Mouse (Mus musculus) spleen, postnatal 14 days (tissue): Measurements from ENCODE around the gene Adam15.
A peak's percentile ranks its signal among the peaks of the same experiment; 100 is the strongest.

Source experiments
- DNase-seq, 2 experiments: peaks; one replicate each; pipeline ENCODE4 v3.0.0; 2021 to 2022; ENCODE audit warnings: low spot score in 2 of 2

Gene Adam15

DNA sequence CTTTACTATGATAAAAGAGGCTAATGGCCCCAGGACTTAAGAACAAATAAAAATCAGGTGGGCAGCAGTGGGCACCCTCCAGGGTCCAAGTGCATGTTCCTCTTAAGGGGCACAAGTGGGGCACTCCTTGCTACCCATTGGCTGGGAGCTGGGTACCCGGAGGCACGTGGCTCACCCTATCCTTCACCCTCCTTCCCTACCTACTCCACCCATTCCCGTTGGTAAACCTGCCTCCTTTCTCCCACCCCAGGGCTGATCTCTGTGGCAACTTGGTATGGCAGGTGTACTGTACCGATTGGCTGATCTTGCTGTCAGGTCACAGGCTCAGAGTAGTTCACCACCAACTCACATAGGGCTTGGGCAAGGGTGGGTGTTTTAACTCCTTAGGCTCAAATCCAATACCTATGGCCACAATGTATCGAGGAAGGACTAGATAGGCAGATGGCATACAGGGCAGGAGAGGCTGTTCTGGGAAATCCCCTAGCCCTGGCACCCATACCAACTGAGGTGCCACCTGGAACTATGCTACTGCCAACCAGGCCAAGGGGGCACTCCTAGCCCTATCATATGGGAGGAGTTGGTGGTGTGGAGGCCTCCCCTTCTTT is 34.0 kb upstream of the Adam15 start:
- DNase-seq: peak in 1 of 2 experiments; percentile 6

DNA sequence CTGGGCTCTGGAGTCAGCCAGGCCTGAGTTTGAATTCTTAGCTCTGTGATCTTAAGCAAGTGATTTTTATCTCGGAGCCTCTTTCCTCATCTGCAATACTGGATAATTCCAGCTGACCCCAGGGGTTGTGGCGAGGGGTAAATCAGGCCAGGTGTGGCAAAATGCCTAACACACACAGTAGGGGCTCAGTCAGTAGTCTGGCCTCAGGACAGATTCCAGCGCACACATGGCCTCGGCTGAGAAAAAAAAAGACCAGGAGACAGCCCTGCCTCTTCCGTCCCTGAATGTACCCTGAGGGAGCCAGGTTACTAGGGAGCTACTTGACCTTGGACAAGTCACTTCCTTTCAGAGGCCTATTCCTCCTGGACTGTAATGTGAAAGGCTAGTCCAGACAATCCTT is 33.2 kb upstream of the Adam15 start:
- DNase-seq: no peak

DNA sequence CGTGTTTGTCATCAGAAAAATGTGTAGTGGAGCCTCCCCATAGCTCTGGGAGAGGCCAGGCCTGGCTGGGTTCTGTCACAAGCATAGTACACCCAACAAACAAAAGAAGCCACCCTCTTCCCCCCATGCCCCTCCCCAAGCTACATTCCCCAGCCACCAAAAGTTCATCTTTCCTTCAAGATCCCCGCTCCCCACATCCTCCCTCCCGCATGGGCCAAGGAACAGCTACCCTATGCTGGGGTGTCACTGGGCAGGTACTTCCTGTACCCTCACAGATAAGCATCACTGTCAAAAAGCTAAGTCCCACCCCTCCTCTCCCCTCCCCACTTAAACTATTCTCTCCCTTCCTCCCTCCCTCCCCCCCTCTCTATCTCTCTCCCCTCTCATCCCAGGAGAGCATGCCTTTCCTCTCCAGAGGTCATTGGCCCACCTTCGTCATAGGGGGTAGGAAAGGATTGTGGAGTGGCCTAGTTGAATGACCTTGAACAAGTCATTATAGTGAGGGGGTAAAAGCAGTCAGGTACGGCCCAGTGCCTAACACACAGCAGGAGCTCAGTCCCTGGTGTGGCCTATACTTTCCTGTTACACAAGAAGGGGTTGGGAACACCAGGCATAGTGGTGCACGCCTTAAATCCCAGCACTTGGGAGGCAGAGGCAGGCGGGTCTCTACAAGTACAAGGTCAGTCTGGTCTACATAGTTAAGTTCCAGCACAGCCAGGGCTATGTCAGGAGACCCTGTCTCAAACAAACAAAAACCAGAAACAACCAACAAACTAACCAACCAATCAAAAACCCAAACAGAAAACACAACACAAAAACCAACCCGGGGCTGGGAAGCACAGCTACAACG is 32.5 kb upstream of the Adam15 start:
- DNase-seq: peak in 1 of 2 experiments; percentile 5

DNA sequence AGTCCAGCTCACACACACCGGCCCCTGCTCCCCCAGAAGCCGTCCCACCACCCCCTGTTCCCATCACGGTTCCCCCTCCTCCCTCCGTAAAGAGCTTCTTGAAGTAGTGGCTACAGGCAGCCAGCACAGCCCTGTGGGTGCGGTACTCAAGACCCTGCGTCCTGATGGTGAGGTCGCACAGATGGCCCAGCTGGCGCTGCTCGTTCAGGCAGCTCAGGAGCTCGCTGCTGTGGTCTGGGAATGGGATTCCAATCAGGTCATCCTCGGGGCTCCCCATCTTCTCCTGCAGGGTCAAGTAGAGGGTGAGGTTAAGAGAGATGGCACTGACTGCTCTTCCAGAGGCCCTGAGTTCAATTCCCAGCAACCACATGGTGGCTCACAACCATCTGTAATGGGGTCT is 31.4 kb upstream of the Adam15 start:
- peak in 1 of 2 experiments; percentile 5 for DNase-seq

DNA sequence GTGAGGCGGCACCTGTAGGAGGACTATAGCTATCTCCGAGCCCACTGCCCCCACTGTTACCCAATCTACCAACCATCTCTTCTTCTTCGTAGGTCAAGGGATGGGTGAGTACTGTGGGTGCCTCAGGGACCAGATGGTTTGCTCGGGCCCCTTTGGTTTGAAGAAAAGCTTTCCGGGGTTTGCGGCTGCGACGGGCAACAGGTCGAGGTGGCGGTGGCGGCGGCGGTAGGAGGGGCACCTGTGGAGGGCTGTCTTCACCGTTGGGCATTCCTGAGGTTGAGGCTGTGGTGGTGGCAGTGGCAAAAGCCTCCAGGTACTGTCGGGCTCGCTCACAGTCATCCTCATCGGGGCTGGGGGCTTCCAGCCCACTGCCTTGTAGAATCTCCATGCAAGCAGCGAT is 30.9 kb upstream of the Adam15 start:
- DNase-seq: peak in 1 of 2 experiments; percentile 7

DNA sequence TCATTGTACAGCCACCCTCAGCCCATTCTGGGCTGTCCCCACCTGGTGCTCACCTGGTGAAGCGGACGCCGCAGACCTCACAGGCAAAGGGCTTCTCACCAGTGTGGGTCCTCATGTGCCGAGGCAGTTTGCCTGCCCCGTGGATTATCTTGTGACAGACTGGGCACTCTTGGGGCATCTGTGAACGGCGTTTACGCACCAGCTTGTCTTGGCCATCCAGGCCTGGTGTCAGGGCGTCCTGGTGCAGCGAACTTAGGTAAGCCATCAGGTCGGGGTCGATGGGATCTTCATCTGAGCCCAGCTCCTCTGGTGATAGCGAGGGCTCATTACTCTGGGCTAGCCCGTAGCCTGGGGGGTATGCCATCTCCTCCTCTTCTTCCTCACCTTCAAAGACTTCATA is 30.5 kb upstream of the Adam15 start:
- DNase-seq: peak in 1 of 2 experiments; percentile 6

DNA sequence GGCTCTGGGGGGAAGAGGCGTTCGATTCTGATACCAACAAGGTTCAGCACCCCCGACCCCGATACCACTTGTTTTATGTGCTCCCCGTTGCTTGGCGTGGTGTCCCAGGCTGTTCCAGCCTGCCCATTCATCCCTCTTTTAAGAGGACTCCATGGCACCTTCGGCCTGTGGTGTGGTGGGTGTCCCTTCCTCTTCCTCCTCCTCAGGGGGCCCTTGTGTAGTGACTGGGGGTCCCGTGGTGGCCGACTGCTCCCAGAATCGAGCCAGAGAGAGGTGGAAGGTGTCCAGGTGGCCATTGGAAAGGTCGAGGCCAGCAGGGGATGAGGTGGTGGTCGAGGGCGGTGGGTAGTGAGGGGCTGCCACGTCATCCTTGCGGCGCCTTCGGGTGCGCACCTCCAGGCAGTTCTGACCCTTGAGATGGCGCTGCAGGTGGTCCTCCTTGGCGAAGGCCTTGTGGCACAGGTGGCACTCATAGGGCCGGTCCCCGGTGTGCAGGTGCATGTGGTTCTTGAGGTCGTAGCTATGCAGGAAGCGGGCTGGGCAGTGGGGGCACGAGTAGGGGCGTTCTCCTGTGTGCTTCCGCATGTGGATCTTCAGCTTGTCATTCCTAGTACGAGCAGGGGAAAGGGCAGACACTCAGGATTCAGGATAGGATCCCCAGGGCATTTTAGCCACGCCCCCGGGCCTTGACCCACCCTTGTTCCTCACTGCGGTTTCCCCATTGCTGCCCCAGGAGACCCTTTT is 29.8 kb upstream of the Adam15 start:
- peak in 1 of 2 experiments; percentile 6 for DNase-seq

DNA sequence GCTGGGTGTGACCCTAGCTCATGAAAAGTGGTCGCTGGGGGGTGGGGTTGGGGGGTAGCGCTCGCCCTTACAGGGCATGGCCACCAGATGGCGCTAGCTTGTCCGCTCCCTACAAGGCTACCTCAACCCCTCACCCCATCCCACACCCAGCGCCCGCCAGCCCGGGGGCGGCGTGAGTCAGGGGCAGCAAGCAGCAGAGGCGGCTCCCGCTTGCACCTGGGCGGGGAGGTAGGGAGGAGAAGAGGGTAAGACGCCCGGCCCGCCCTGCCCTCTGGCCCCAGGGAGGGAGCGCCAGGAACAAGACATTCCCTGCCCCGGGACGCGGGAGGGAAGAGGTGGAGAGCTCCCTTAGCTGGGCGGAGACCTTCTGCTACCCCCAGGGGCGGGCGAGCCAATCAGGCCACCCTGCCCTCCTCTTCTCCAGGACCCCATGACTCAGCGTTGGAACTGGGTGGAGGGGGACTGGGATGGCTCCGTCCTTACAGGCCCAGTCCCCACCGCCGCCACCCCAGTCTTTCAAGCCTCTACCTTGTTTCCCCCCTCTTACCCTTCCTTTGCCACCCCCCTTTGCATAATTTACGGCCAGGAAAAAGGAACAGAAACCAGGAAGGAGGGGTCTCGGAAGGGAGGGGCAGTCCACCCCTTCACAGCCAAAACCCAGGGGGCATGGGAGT is 28.7 kb upstream of the Adam15 start:
- DNase-seq: peak in 1 of 2 experiments; percentile 63

DNA sequence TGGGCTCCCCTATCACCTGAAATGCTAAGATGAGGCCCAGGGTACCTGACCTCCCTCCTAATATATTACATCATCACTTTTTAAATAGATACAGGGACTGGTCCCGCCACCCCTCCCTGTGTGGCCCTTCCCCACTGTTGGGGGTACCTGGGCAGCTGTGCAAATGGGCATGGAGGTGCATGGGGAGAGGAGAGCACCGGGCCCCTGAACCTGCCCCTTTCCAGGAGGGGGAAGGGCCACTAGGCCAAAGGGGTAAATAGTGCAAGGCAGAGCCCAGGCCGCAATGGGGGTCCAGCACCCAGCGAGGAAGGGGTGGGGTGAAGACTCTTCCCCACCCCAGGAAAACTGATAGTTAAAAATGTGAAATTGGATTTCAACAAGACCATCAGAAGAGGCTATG is 28.0 kb upstream of the Adam15 start:
- DNase-seq: no peak

DNA sequence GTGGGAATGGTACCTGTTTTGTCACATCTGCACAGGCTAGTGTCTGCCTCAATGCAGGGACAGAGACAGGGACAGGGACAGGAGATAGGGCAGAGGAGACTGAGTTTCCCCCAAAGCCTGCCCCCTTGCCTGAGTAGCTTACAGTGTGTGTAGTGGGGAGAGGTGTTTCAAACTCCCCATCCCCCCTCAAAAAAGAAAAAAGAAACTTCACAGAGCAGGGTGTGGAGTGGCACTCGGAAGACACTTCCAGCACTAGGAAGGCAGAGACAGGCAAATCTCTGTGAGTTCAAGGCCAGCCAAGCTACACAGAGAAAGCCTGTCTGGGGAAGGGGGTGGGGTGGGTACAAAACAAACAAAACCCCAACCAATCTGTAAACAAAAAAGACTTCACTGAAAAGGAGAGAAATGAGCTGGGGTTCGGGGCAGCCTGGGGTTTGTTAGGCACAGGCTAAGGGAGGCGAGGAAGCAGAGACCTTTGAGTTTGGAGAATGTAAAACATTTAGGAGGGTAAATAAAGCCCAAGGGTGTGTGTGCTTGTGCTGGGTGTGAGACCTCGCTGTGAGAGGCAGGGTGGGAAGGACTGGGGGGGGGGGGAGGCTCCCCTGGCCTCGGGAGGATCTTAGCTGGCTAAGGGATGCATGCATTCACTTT is 23.9 kb upstream of the Adam15 start:
- no peak for DNase-seq

DNA sequence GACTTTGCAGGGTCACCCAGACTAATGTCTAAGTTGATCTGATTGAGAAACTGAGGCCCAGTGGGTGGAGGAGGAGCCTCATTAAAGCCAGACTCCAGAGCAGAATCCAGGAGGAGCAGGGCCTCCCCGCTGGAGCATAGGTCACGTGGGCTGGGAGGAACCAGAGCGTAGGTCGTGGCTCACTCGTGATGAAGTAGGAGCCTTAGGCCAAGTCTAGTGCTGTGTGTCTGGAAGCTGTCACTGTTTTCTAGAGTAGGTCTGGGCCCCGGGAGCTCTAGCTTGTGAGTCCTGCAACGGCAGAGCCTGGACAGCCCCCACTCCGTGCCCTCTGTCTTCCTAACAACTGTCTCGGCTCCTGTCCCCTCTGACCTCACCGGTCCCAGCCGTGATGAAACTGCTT is 17.5 kb upstream of the Adam15 start:
- no peak for DNase-seq

DNA sequence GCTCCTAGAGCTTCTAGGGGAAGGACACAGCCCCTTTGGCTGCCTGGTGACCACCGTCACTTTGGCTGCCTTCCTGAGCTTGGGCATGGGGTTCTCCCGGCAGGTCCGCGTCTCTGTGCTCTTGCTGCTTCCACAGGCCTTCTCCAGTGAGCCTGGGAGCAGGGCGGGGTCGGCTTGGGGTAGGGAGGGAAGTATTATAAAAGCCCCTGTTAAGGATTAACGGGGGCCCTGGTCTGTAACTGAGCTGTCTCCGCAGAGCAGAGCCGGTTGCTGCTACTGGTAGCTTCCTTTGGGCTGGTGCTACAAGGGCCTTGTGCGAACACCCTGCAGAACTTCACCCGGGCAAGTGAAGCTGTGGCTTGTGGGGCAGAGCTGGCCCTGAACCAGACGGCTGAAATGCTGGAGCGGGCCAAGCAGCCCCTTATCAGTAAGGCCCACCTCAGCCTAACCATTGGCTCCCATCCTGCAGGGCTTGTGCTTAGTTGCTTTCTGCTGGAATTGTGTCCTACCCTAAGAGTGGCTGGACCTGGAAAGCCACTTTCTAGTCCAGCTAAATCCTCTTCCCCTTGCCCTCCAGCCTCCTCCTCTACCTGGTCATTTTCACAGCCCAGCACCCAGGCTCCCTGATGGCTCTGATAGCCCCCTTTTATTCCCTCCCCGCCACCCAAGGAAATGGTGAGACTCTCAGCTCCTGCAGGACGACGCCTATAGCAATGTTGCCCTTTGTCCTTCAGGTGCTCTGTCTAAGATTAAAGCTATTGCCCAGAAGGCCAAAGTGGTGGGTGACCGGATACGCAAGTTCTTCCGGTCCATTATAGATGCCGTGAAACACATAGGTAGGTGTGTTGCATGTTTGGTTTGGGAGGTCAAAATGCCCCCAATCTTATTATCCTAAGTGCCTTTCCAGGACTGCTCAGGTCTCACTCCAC is 16.0 kb upstream of the Adam15 start:
- DNase-seq: no peak

DNA sequence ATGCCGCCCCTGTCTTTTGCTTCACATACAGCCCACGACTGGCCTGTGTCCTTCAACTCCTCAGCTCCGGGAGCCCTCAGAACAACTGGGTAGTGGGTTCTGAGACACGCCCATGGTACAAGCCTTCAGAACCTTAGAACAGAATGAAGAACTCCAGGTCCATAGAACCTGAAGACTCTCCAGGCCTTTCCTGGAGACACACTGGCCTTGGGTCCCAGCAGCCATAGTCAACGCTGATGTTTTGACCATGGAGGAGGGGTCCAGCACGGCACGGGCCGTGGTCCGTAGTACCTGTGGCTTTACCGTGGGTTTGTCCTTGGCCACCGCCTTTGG is 15.3 kb upstream of the Adam15 start, which contains the start of gene Dcst1:
TSS of gene Dcst1 (minus strand) at position 101 of the 333 bp plus-strand sequence.
- DNase-seq: no peak

DNA sequence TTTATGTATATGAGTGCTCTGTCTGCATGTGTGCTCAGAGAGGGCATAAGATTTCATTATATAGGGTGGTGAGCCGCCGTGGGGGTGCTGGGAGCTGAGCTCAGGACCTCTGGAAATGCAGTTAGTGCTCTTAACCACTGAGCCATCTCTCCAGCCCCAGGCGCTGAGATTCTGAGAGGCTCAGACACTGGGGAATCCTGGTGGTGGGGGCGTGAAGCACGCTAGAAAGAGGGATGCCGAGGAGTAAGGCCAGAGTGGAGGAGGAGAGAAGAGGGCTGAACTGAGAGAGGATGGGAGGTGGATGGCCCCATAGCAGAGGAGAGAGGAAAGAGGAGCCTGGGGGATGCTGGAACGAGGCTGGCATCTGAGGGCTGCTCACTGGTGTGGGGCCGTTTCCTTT is 14.8 kb upstream of the Adam15 start:
- no peak for DNase-seq

DNA sequence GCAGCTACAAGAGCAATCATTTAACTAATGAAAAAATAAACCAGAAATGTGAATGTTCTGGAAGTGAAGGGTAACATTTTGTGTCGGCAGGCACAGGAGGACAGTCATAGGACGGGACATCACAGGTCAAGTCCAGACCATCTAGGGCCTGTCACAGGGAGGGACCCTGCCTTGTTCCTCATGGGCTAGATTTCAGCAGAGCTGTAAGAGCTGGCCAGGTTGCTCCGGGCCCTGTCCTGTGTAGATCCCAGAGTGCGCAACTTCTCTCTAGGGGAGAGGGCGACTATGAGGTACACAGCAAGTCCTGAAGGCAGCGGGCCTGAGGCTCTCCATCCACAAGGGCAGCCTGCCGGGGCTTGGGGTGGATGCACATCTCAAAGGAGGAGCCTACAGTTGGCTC is 11.9 kb upstream of the Adam15 start, which contains the start of gene Dcst2:
TSS of gene Dcst2 (plus strand) at position 301 of the 400 bp plus-strand sequence.
- DNase-seq: no peak

DNA sequence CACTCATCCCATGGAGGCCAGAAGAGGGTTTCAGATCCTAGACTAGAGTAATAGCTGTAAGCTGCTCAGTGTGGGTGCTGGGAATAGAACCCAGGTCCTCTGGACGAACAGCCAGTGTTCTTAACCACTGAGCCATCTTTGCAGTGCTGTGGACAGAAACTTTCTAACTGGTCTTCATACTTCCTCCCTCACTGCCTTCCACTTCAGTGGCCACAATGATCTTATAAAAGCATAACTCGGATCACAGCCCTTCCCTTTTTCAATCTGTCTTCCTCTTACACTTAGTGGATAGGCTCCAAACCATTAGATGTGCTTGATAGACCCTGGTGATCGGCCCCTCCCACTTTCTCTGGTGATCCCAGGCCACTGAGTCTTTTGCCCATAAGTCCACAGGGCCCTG is 10.4 kb upstream of the Adam15 start:
- DNase-seq: no peak

DNA sequence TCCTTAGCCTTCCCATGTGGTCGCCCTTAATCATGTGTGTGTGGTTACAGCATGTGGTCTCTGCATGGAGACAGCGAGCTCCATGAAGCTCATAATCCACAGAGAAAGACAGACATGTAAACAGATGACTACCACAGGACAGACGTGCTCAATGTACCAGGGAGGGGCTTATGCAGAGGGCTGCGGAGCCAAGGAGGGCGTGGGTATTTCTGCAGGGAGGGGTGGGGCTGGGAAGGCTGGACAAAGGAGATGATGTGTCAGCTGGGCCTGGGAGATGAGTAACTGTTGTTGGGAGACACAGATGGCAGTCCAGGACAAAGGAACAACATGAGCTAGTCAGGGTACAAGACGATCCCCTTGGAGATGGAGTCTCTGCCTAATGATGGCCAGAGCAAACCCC is 9.8 kb upstream of the Adam15 start:
- DNase-seq: no peak

DNA sequence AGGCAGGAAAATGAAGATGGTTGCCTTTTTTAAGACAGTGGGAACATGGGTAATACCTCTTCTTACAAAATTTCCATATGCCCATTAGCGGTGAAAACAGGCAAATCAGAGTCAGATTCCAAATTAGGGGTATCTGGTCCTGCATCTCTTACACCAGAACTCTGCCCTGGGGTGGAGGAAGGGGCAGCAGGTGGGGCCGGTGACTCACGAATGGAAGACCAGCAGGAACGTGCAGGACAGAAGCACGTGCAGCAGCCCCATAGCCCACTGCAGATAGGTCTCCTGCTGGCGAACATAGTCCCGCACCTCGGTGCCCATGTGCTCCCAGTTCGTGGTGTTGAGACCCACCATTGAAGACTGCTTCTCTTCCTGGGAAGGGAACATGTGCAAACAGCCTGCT is 6.2 kb upstream of the Adam15 start:
- DNase-seq: no peak

DNA sequence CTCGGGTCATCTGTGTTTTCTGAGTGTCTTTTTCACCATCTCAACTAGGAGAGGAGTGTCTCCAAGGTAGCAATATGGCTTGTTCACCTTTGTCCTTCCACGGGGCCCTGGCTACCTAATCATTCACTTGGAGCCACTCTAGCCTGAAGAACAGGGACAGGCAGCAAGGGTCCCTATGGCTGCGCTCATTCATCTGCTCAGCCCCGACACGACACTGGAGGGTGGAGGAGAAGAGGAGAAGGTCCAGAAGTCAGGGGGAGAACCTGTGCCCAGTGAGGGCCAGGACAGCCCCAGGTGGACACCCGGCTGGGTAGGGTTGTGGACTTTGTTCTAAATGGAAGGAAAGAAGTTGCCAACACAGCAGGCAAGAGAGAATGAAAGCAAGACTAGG is 5.7 kb upstream of the Adam15 start:
- no peak for DNase-seq

DNA sequence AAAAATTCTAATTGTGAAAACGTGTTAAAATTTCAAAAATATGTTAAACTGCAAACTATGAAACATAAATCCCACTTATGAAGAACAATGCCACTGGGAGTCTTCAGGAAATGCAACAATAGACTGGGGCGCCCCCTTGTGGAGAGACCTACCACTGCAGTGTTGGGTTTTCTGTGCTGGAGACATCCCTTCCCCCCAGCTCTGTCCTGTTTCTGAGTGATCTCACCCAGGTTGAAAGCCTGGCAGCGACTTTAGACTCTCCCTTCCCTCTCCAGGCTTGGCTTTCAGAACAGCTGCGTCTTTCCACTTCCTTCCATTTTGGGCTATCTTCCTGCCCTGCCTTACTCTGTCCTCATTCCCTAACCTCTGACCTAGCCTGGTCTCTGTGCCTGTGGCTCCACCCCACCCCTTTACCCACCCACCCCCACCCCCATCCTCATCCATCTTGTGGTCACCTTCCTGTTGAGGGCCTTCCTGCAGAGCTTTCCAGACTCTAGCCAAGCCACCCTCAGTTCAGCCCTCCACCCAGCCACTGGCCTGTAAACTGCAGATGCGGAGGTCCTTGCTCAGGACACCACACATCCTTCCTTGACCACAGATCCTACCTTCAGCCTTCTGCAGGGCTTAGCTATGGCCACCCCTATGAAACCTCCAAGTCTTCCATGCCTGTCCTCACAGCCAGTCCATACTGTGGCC is 5.2 kb upstream of the Adam15 start:
- DNase-seq: peak; percentile 50 to 69
